Mouse (Mus musculus) megakaryocyte progenitor cell, adult 5-6 weeks (primary cell): ENCODE data around the gene Tbc1d16. TPM values are rescaled to one million over a fixed set of nuclear protein-coding genes. Genes with fewer than 3 reads are reported as not detected.

ENCODE experiments used
- ATAC-seq: replicated peaks from 2 replicates; pipeline ENCODE4 v1.8.0; 2016; ENCODE audit warnings: mild to moderate bottlenecking, moderate TSS enrichment, inconsistent platforms; ENCODE audit not compliant: poor library complexity
- total RNA-seq, 2 experiments: library from RNA; stranded (forward) in 1 of 2; stranded (reverse) in 1 of 2; fragments of 157-497, 149-512 nt in 1 of 2; fragments of 200-1000 nt in 1 of 2; gene quantifications; 2 replicates each; pipeline versions ENCODE4 v1.2.3 to v1.2.4; 2015 to 2017

The Tbc1d16 gene
- total RNA-seq, 2 experiments from 2014 or later = 2.1 TPM

DNA sequence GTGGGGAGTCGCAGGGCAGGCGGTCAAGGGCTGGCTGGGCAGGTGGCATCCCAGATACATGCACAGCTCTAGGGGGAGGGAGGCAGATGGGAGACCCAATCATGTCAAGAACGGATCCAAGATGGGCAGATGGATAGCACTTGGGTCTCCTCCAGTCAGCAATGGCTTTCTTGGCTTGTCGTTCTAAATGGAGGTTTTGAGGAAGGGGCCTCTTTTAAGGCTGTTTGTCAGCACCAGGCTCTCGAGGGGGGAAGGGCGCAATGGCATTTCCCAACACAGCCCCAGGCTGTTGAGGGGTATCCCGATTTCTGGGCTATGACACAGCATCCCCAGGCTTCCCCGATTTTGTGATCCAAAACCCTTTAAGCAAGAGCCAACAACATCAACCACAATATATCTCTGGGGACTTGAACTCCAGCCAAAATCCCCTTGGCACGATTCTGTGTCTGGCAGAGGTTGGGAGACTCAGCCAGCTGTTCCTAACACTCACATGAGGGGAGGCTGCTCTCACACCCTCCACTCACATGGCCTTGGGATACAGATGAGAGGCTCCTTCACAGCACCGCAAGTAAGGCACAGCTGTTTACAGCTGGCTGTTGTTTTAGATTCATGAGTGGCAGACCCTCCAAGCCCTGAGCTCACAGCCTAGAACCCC, 18.8 kb downstream of the Tbc1d16 start:
- no peak for ATAC-seq

GRCm38 (mm10) chr11:119208870-119209370, 19.4 kb downstream of the Tbc1d16 start:
- no peak for ATAC-seq

DNA sequence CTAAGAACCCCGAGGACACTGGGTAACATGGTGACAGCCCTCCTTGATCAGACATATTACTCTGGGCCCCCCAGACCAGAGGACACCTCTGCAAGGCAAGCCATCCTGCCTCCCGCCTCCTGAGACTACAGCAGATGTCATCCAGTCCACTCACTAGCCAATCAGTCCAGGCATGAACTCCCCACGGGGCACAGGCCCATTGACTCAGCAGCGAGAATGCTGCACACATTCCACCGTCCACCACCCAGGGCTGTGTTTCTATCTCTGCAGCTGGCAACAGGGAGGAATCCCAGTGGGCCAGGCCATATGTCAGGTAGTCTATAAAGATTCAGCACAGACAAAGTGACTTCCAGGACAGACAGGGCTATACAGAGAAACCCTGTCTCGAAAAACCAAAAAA, 20.3 kb downstream of the Tbc1d16 start:
- no peak for ATAC-seq

GRCm38 (mm10) chr11:119206562-119206961, 21.7 kb downstream of the Tbc1d16 start:
- peak; percentile 78 for ATAC-seq

DNA sequence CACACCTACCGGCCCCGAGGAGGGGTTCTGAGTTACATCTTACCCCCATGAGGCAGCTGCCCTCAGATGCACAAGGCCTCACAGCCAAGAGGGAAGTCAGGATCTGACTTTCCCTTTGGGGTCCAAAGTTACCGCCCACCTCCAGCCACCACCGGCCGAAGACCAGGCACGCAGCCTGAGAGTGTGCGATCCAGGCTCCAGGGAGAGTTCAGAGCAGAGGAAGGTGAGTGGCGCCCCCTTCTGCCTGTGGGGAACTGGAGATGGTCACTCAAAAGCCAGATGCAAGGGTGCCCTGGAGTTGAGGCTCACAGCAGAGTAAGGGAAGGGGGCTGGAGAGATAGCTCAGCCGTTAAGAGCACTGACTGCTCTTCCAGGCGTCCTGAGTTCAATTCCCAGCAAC, 22.6 kb downstream of the Tbc1d16 start:
- no peak for ATAC-seq

DNA sequence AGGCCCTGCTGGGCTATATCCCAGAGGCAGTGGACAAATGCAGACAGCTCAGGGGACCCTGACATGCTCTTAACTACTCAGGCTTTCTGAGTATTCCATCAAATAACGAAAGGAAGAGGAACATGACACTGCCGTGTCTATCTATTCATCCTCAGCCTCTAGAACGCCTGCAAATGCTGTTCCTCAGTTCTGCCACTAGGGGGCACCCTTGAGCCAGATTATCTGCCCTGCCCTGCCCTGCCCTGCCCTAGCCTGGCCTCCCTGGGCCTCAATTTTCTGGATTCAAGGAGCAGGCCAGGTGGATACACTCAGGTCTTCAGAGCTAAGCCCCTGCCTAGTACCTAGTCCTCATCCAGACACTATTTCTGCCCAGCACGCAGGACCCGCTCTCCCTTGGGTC, 24.9 kb downstream of the Tbc1d16 start:
- ATAC-seq = peak; percentile 68

- 0 out of 2 replicates have a peak, but pooled peaks have one; percentile 6 for ATAC-seq
These were observed 29.1 kb downstream of the Tbc1d16 start for GRCm38 (mm10) chr11:119199233-119199601.

- peak; percentile 51 for ATAC-seq
These were observed 29.6 kb downstream of the Tbc1d16 start for GRCm38 (mm10) chr11:119198564-119199232.

DNA sequence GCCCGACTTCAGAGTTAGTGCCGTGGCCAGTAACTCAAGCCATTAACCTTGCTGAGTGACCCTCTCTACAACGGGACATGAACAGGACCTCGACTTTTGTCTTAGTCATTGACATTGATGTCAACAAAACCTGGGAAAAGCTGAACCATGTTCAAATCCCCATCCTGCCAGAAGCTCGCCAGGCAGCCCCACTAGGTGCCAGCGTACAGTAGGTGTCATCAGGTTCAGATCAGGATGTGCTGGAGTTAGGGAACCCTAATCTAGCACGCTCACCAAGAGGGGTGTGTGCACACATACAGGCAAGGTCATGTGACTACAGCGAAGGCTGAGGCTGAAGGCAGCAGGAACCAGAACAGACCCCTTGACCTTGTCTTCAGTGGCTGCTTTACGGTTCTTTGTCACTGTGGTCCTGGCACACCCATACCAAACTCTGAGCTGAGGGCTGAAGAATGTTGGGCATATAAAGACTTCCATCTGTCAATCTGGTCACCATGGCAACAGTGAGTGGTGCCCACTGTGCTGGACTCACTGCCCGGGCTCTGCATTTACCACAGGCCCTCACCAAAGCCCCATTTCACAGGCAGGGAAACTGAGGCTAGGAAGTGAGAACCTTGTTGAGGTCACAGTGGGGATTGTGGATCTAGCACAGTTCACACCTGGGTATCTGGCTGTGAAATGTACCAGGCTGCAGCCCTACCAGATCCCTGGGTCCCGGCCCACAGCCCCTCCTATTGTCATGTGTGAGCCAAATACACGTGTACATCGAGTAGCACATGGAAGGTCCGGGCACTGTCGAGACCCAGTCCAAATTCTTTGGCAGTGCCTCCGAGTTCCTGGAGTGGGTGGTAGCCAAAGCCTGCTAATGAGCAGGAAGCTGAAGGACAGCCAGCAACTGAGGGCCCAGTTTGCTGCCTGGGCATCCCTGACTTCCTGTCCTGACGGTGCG, 30.4 kb downstream of the Tbc1d16 start:
- ATAC-seq = no peak

DNA sequence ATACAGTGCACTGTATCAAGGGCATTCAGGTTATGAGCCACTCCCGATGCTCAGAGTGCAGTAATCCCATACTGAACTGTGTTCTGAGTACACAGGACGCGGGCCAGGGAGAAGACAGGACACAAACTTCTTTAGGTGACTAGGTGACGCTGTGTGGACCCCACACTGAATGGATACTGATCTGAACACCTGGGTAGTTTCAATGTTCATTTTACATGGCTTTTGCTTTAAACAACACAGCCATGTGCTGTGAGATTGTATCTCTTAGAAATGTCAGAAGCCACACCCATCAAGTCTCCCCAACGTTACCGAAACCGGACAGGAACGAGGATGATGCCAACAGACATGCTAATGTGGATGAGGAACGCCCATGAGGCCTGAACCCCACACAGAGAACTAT, 35.7 kb downstream of the Tbc1d16 start:
- no peak for ATAC-seq

GRCm38 (mm10) chr11:119192176-119192575, 36.1 kb downstream of the Tbc1d16 start:
- no peak for ATAC-seq

DNA sequence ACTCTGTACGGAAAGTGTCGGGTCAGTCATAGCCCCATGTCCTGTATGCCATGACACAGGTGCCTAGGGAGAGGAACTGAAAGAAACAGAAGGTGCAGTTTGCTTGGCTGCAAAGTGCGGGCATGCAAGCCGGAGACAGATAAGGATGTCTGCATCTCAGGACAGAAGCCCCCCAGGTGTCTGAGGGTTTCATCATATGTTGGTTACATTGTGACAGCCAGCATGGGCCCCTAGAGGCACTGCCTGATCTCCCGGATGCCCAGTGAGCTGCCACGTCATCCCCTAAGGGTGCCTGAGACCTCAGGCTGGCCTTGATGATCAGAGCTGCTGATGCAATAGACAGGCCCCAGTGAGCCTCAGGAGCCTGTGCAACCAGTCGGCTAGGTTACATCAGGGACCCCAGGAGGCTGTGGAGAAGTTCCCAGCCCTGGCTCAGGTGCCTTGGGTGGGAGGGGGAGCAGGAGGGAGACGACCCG, 36.7 kb downstream of the Tbc1d16 start:
- peak; percentile 55 for ATAC-seq

- peak; percentile 87 for ATAC-seq
These were observed 37.8 kb downstream of the Tbc1d16 start for GRCm38 (mm10) chr11:119190498-119190897.

- no peak for ATAC-seq
These were observed 39.0 kb downstream of the Tbc1d16 start for GRCm38 (mm10) chr11:119189319-119189718.

DNA sequence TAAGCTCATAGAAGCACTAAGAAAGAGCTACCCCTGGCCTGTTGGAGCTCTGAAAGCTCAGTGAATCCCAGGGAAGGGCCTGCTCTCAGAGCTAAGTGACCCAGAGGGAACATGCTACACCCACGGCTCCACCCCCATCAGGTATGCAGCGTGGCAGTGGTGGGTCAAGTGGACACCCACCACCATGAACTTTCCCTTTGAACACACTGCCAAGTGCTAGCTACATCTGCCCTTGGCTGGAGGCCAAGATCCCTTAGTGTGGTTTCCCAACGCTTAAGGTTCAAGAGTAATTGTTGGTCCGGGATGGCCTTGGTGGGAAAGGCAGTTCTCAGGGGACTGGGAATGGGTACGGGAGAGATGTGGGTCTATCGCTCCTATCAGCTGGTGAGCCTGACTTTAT, 39.9 kb downstream of the Tbc1d16 start:
- ATAC-seq = no peak

DNA sequence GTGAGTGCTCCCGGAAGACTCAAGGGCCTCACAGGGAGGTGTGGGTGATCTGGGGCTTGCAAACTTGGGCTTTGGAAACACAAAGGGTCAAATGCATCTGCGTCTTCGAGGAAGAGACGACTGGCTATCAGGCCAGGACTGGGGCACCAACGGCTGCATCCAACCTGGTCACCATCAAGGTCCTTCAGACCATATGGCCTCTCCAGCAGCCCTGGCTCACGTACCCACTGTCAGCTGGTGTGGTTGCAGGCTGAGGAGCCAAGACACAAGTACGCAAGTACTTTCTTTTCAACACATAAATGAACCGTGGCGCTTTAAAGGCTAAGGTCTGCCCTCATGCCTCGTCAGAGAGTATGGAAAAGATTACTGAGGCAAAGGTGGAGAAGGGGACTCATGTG, 40.5 kb downstream of the Tbc1d16 start:
- ATAC-seq = no peak

- ATAC-seq = peak; percentile 65
These were observed 41.1 kb downstream of the Tbc1d16 start for GRCm38 (mm10) chr11:119186989-119187799.

- no peak for ATAC-seq
These were observed 41.9 kb downstream of the Tbc1d16 start for GRCm38 (mm10) chr11:119186381-119186780.

- no peak for ATAC-seq
These were observed 44.5 kb downstream of the Tbc1d16 start for GRCm38 (mm10) chr11:119183684-119184310.

DNA sequence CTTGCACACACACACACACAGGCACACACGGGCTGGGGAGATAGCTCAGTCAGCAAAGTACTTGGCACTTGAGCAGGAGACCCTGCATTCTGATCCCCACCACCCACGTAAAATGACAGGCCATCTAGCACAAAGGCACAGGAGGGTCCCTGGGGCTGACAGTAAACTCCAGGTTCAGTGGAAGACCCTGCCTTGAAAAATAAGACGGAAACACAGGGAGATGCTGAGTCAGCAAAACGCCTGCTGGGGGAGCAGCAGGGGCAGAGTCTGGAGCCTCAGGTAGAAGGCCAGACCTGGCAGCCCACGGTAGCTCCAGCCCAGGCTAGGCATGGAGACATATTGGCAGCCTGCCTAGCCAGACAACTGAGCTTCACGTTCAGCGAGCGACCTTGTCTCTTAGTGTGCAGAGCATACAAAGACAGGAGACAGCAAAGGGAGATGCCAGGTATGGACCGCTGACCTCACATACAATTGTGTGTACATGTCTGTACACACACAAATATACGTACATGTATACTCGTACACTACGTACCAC, 46.4 kb downstream of the Tbc1d16 start:
- no peak for ATAC-seq
